Mouse (Mus musculus) right cerebral cortex, postnatal 25 days (tissue): ENCODE data around the gene Otogl.

Experiments used
- DNase-seq: peaks from one replicate; pipeline ENCODE4 v3.0.0; 2022

The Otogl gene

GRCm38 (mm10) chr10:107905274-107906034 lies 6.5 kb downstream of the Otogl start:
- no peak for DNase-seq

DNA sequence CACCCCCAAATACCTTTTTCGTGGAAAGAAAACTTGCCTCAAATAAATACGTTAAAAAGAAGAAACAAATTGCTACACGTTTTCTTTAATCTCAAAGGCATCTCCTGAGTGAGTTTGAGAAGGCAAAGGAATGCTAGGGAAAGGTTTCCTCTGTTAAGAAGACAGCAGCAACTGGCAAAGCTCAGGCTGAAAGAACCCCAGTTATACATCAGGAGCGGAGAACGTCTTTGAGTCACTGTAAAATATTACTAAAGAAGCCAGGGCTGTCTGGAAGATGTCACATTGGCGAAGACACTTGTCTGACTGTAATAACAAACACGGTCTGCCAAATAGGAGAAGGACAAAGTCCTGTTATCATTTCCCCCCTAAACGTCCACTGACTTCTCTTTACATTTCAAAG lies 10.0 kb downstream of the Otogl start:
- no peak for DNase-seq

GRCm38 (mm10) chr10:107901204-107901879 lies 10.6 kb downstream of the Otogl start:
- no peak for DNase-seq

DNA sequence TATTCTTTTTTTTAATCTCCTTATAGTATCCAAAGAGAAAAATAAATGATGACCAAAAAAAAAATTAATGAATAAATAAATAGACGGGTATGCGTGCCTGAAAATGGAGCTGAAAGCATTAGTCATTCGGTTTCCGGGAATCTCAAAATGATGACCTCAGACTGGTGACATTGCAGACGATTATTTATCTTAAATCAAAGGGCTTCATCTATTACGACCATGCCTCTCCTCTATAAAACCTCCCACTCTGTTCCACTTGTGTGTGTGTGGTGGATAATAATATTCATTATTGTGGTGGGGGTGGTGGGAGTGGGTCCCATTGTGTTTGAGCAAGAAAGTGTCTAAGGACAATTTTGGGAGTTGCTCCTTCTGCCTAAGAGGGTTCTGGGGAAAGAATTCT lies 12.0 kb downstream of the Otogl start:
- no peak for DNase-seq

- DNase-seq: no peak
Observed at GRCm38 (mm10) chr10:107896158-107896557, 15.8 kb downstream of the Otogl start.

- DNase-seq: no peak
Observed at GRCm38 (mm10) chr10:107894663-107895581, 17.0 kb downstream of the Otogl start.

DNA sequence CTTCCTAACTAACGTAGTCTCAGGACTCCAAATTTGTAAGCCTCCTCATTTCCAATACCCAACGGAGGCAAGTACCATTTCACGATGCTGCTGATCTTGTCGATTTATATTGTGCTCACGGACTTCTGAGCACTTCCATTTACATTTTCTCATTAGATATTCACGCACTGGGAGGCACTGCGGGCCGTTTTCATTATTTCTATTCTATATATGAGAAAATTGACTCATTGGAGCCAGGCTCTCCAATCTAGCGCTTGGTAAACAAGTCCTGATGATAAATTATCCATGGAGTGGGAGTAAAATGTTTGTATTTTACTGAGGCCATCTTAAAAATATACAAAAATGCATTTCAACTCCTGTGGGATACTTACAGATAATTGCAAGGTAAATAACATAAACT lies 21.5 kb downstream of the Otogl start:
- DNase-seq: no peak

DNA sequence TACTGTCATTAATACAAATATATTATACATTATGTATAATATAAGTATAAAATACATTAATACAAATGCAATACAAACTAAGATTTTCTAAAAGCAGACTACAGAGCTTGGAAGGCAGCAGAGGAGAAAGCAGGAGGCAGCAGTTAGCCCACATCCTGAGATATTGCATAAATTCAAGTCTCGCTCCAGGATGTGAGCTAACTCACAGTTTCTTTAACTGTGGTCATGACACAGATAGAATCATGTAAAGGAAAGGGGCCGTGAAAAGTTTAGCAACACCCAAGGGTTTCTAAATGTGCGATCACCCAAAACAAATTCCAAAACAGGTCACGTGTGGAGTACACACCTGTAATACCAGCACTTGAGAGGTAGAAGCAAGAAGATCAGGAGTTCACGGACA lies 39.4 kb downstream of the Otogl start:
- no peak for DNase-seq

GRCm38 (mm10) chr10:107872109-107872508 lies 39.8 kb downstream of the Otogl start:
- DNase-seq: no peak

DNA sequence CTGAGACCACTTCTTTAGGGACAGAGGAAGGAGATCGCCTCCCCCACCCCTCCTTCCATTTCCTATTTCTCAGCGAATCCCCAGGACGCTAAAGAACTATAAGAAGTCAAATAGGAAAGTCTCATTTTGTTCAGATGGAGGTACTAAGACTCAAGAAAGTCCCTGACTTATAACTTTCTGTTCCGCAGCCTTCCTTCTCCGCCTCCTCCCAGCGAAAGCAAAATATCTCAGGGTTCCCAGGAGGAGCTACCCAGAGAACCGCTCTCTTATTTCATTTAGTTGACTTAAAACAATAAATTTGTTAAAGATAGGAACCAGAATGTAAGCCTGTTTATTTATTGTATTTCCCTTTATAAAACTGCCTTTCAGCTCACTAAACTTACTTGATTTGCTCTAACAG lies 41.4 kb downstream of the Otogl start:
- no peak for DNase-seq

DNA sequence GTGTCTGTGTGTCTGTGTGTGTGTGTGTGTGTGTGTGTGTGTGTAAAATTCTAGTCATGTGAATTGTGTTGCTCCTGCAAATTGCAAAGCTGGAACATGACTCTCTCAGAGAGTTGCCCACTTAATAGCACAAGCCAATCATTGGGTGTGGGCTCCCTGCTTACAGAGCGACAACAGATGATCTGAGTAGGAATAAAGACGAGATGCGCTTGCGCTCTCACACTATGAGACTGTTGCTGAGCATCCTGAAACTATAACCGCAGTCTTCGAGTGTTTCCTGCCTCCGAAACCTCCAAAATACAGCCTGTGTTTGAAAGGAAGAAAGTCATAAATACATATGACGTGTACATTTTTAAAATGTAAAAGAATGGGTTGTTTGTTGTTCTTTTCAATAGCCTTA lies 43.0 kb downstream of the Otogl start:
- DNase-seq: no peak

DNA sequence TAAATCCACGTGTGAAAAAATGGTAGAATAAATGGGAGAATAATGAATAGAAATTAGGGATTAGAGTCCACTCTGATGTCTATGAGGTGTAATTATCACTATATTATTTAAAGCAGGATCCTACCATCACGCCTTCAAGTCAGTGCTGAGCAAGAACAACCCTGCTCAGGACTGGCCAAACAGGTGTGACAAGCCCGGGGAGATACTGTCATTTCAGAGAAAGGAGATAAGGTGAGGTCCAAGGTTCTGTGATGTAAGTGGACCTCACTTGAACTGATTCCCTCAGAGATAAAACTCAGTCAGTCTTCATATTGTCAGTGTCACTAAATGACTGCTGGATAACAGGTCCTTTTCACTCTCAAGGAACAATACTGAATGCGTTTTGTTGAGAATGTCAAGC lies 44.5 kb downstream of the Otogl start:
- DNase-seq: no peak

GRCm38 (mm10) chr10:107860235-107860917 lies 51.6 kb downstream of the Otogl start:
- no peak for DNase-seq

DNA sequence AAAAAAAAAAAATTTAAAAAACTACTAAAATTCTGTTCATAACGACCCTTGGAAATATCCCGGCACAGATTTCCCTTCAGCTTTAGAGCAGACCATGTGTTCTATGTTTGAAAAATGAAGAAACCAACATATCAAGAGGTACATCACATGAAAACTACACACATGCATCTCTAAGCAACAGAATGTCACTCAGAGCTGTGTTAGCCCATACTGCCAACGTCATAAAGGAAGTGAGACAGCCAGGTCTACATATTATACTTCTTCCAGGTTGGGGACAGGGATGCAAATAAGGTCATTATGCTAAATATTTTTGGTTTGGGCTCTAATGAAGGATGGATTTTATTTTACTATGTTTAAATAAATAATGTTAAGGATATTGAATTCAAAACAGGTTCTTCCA lies 52.7 kb downstream of the Otogl start:
- DNase-seq: no peak

DNA sequence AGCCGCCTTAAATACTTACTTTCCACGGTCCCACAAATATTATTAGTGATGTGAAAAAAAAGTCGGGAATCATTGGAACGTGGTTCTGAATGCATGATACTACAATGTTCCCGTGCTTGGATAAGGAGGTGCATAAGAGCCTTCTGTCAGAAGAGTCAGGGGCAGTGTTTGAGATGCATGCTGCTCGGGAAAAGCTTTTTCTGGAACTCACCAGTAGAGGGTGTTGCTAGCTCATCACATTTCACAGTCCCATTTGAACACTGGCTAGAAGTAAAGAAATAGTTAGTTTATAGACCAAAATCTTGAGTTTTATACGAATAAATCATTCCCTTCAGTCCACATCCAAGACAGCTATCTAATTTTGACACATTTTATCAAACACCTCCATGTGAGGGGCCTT lies 53.2 kb downstream of the Otogl start:
- DNase-seq: peak; percentile 5

DNA sequence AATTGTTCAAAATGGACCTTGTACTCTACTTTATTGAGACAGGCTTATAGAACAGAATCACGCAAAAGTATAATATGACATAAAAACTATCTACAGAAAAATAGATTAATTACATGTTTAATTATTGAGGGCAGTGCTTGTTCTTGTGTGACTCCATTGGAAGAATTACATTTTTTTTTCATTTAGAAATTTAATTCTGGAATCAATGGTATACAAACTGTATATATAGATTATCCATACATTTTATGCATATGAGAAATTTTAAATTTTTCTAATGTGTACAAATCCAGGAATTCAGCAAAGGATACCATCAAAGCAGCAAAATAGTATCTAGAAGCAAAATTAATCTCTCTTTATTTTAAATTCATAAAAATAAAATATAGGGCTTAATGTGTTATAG lies 67.0 kb downstream of the Otogl start:
- no peak for DNase-seq

DNA sequence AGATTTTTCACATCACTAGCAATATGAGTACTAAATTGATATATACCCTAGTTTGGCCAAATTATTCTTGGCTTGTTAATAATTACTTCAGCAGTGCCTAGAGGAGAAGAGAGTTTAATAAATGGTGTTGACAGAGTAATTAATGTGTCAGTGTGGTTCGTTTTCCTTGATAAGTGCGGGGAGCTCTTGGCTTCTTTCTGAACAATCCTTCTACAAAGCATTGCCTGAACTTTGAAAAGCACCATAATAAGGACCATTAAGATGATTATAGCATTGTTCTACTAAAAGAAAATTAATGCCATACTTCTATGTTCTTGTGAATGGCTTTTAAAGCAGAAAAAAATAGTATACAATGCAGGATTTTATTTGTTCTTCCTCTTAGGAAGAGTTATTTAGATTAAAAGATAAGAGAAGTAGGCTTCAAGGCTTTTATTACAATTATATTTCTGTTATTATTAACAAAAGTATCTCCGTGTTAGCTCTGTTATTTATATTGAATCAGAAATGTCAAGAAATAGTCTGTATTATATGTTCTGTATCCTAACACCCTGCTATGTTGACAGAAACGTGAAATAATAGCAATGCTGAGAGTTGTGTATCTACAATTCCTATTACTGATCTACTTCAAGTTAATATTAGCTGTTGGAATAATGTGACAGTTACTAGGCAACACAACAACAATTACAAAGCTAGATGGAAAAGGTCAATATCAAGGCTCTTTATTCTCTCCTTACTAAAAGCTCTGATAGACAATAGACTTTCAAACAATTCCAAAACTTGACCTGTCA lies 77.3 kb downstream of the Otogl start:
- no peak for DNase-seq

GRCm38 (mm10) chr10:107829151-107829550 lies 82.8 kb downstream of the Otogl start:
- no peak for DNase-seq

GRCm38 (mm10) chr10:107813814-107814483 lies 98.0 kb downstream of the Otogl start:
- no peak for DNase-seq

DNA sequence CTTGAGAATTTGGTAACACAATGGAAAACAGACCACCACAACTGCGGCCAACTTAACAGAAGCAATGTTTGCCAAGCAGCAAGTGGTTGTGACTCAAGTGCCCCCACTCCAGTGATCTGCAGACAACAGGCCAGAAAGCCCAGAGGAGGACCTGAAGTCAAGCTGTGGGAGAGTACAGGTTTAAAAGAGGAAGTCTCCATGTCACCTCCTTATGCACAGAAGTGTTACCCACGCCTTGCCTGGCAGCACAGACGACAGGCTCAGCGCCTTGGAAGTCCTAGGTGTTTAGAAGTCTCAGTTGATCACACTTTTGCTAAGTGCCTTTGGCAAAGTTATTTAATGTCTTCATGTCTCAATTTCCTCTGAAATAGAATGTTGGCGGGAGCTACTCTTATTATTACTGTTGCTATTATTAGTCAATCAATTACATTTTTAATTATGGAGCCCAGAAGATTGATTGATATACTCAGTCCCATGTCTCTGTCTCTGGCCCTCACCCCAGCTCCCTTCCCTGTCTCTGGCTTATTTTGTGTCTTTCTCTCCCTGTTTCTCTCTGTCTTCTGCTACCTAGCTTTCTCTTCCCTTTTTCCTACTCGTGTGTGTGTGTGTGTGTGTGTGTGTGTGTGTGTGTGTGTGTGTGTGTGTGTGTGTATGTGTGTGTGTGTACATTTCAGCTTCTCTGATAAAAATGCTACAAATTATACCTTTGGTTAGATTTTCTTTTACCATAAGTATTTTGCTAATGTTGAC lies 101.1 kb downstream of the Otogl start:
- DNase-seq: no peak

DNA sequence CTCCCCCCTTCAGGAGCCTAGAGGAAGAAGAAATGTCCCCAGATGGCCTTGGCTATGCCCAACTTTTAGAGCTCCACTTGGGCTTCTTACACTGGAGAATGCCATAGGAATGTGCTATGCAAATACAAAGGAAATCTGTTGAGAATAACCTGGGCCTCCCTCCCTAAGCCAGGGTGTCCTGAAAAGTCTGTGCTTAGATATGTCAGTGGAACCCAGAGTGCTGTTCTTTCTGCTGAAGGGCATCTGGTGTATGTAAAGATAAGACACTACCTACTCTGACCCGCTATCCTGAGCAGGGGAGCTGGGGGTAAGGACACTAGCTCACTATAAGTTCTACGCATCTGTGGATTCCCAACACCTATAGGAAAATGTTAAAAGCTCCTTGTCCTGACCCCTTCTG lies 106.7 kb downstream of the Otogl start:
- DNase-seq: no peak
